Mouse (Mus musculus): ENCODE results near the gene Synpo2.

DNA sequence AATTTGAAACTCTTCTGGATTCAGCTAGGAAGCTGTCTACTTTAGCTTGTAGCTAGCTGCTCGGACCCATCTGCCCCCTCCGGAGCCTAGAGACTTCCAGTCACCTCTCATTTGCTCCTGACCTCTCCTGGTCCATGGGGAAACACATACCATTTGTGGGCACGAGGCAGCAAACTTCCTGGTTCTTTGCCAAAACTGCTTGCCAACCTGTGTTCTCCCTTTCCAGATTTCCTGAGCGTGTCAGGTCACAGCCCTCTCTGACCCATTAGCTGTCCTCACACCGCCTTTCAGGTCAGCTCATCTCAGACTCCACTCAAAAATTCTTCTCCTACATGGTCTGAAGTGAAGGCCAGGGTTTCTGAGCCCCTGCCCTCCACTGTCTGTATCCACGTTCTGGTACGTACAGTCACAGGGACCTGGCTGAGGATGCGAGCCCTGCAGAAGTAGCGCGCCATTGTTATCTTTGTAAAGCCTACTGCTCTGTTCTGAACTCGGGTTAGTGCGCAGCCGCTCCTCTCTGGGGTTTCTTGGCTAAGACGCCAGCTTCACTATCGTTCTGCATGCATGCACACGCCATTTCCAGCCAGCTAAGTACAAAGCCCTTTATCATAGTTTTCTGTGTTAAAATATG lies 150.0 kb downstream of the Synpo2 start:
- TF ChIP-seq CTCF (IDR thresholded peaks at IDR 0.05; ENCODE audit: control insufficient read depth, insufficient read depth, insufficient read length) (no peak), USF1 (IDR thresholded peaks at IDR 0.05; ENCODE audit: low read depth) (no peak), CEBPB (IDR thresholded peaks at IDR 0.05; ENCODE audit: low read depth) (no peak), MAX (IDR thresholded peaks at IDR 0.05) (no peak)

Measured in C2C12 (cell line).